Mouse (Mus musculus) retina, embryonic 14.5 days (tissue): Measurements from ENCODE around the gene Rabgap1.
A peak's percentile ranks its signal among the peaks of the same experiment; 100 is the strongest.
"Not testable (repeated sequence)": the region's sequence is repeated elsewhere in the genome, so short reads cannot be mapped to it uniquely, and the experiment has no call there.

Experiments
- DNase-seq: peaks from one replicate; pipeline ENCODE4 v3.0.0-alpha.2; 2015; ENCODE audit warnings: low spot score

Rabgap1 gene

GRCm38 (mm10) chr2:37442611-37443591 lies at the start of gene Rabgap1, which contains the start of the genes Zbtb26 and Zbtb6:
TSS of gene Rabgap1 (plus strand) at chr2:37443279.
TSS of gene Zbtb26 (minus strand) at chr2:37443135.
TSS of gene Zbtb6 (minus strand) at chr2:37443171.
- peak; percentile 97 for DNase-seq

- peak; percentile 21 for DNase-seq
Observed at GRCm38 (mm10) chr2:37395539-37395938, 47.5 kb upstream of the Rabgap1 start.

- DNase-seq, result no peak
Observed at GRCm38 (mm10) chr2:37421903-37422302, 21.2 kb upstream of the Rabgap1 start.

- peak; percentile 96 for DNase-seq
Observed at GRCm38 (mm10) chr2:37422306-37423304, 20.5 kb upstream of the Rabgap1 start, which contains the start of gene Rc3h2. TSS of gene Rc3h2 (minus strand) at chr2:37422903.

GRCm38 (mm10) chr2:37423671-37424070 lies 19.4 kb upstream of the Rabgap1 start:
- no peak for DNase-seq

GRCm38 (mm10) chr2:37430593-37431464 lies 12.2 kb upstream of the Rabgap1 start:
- peak; percentile 95 for DNase-seq

- peak; percentile 60 for DNase-seq
Observed at GRCm38 (mm10) chr2:37431609-37432008, 11.5 kb upstream of the Rabgap1 start.

GRCm38 (mm10) chr2:37451667-37452375 lies 8.7 kb downstream of the Rabgap1 start:
- peak; percentile 95 for DNase-seq

GRCm38 (mm10) chr2:37452376-37452760 lies 9.3 kb downstream of the Rabgap1 start:
- no peak for DNase-seq

- DNase-seq, result no peak
Observed at GRCm38 (mm10) chr2:37460707-37461106, 17.6 kb downstream of the Rabgap1 start.

GRCm38 (mm10) chr2:37466266-37466665 lies 23.2 kb downstream of the Rabgap1 start:
- no peak for DNase-seq

- no peak for DNase-seq
Observed at GRCm38 (mm10) chr2:37479559-37479958, 36.5 kb downstream of the Rabgap1 start.

GRCm38 (mm10) chr2:37480039-37480438 lies 37.0 kb downstream of the Rabgap1 start:
- DNase-seq, result no peak

- DNase-seq, result no peak
Observed at GRCm38 (mm10) chr2:37484165-37484564, 41.1 kb downstream of the Rabgap1 start.

- DNase-seq, result peak; percentile 78
Observed at GRCm38 (mm10) chr2:37485370-37485769, 42.3 kb downstream of the Rabgap1 start.

- no peak for DNase-seq
Observed at GRCm38 (mm10) chr2:37486408-37486807, 43.3 kb downstream of the Rabgap1 start.

GRCm38 (mm10) chr2:37488956-37489355 lies 45.9 kb downstream of the Rabgap1 start:
- no peak for DNase-seq

GRCm38 (mm10) chr2:37497321-37497720 lies 54.2 kb downstream of the Rabgap1 start:
- DNase-seq, result no peak

- not testable (repeated sequence) for DNase-seq
Observed at GRCm38 (mm10) chr2:37505856-37506255, 62.8 kb downstream of the Rabgap1 start.

GRCm38 (mm10) chr2:37511134-37511901 lies 68.2 kb downstream of the Rabgap1 start:
- DNase-seq, result no peak
